Mouse (Mus musculus): ENCODE measurements around the gene Ppp1r3a. TPM values are rescaled to one million over a fixed set of nuclear protein-coding genes. Genes with fewer than 3 reads are reported as not detected.

The Ppp1r3a gene
- total RNA-seq, 1 experiment from 2014 or later: not detected

Other genes with a start within 250 kb of the Ppp1r3a start
- 0.58 TPM in 1 of 2 replicates, not detected in the other for gene Foxp2, start 146.1 kb upstream of the Ppp1r3a start, total RNA-seq (2017)